Mouse (Mus musculus) midbrain, postnatal 0 days (tissue): ENCODE measurements around the gene Fam199x. TPM values are rescaled to one million over a fixed set of nuclear protein-coding genes. Genes with fewer than 3 reads are reported as not detected.
A peak's percentile ranks its signal among the peaks of the same experiment; 100 is the strongest.

Experiments used
- ATAC-seq: fragments of 200-750 bp; cut with Nextera tagmentation; 2 replicates; pipeline ENCODE4 v1.8.0; 2017; ENCODE audit warnings: moderate number of reproducible peaks, mild to moderate bottlenecking, moderate TSS enrichment, moderate library complexity; ENCODE audit not compliant: low FRiP score
- DNase-seq: peaks from one replicate; pipeline ENCODE4 v3.0.0-alpha.2; 2015; ENCODE audit warnings: low spot score
- H3K27ac ChIP-seq: fragments of 300-500 bp; sonication (generic); 2 replicates; pipeline ENCODE4 v1.5.1; 2014; ENCODE audit warnings: low read depth, mild to moderate bottlenecking, low read length, mixed read lengths
- H3K27me3 ChIP-seq: fragments of 300-500 bp; sonication (generic); 2 replicates; pipeline ENCODE4 v1.6.1; 2014; ENCODE audit warnings: low read length, control low read depth, mixed read lengths; ENCODE audit not compliant: insufficient read depth
- H3K36me3 ChIP-seq: fragments of 300-500 bp; sonication (generic); 2 replicates; pipeline ENCODE4 v1.6.1; 2014; ENCODE audit warnings: low read length, control low read depth, mixed read lengths; ENCODE audit not compliant: insufficient read depth
- H3K4me1 ChIP-seq: fragments of 300-500 bp; sonication (generic); 2 replicates; pipeline ENCODE4 v1.6.1; 2014; ENCODE audit warnings: mild to moderate bottlenecking, control low read depth, antibody characterized with exemption, low read length, mixed read lengths; ENCODE audit not compliant: insufficient read depth
- H3K4me2 ChIP-seq: fragments of 300-500 bp; sonication (generic); 2 replicates; pipeline ENCODE4 v1.6.1; 2014; ENCODE audit warnings: low read depth, mild to moderate bottlenecking, low read length, mixed read lengths; ENCODE audit not compliant: poor library complexity, severe bottlenecking
- H3K4me3 ChIP-seq: fragments of 300-500 bp; sonication (generic); 2 replicates; pipeline ENCODE4 v1.5.1; 2014; ENCODE audit warnings: low read depth, mild to moderate bottlenecking, low read length, moderate library complexity
- H3K9ac ChIP-seq: fragments of 300-500 bp; sonication (generic); replicated peaks from 2 replicates; pipeline ENCODE4 v1.6.1; 2014; ENCODE audit warnings: mild to moderate bottlenecking, low read length, moderate library complexity, mixed read lengths; ENCODE audit not compliant: poor library complexity, severe bottlenecking
- H3K9me3 ChIP-seq: fragments of 300-500 bp; sonication (generic); 2 replicates; pipeline ENCODE4 v1.6.1; 2016; ENCODE audit warnings: low read length, control low read depth
- CTCF ChIP-seq: IDR thresholded peaks from 2 replicates; pipeline ENCODE4 v1.5.1; 2016; ENCODE audit warnings: antibody characterized with exemption, mild to moderate bottlenecking
- WGBS: fragments of 180-500 bp; shearing (Covaris S2); extraction: QIAGEN DNeasy Blood & Tissue Kit; methylation state at CpG from one replicate; pipeline ENCODE4 v1.1.7; 2014; 5-methylcytosine and 5-hydroxymethylcytosine counted together
- polyA plus RNA-seq: library from polyadenylated mRNA; unstranded; fragments of >200 nt; fragmentation: Nextera tagmentation; extraction: Ambion mirVana; gene quantifications from 2 replicates; pipeline ENCODE4 v1.2.1, GENCODE M21; 2015
- total RNA-seq: library from RNA; depleted of rRNA; stranded (reverse); fragments of >200 nt; gene quantifications from 2 replicates; pipeline ENCODE4 v1.2.3, GENCODE M21; 2014; rRNA removed

Gene Fam199x
- total and polyA plus RNA-seq, 2 experiments from 2014 or later, result 8.8 to 14.8 TPM

DNA sequence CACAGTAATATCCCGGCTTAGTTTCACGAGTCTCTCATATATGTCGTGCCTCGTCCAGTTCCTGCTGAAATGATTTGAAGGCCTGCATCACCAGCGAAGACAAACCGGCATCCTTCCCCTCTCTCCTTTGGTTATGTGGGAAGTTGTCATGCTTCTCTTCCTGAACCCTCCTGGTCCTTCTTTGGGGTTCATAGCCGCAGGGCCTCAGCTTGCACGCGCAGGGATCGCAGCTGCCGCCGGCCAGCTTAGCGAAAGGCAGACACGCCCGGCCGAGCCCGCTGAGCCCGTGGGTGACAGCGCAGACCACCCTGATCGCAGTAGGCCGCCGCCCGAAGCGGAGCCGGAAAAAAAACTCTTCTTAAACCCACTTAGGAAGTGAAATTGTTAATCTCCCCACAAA, 55.1 kb downstream of the Fam199x start:
- Histone ChIP-seq H3K36me3 (no peaks in the 10 kb centered on the region), H3K9ac (no peak overlapping the region), H3K9me3 (no peaks in the 10 kb centered on the region), H3K27ac (no peak overlapping the region), H3K4me3 (no peak overlapping the region), H3K27me3 (peaks cover 17% of the 10 kb centered on the region), H3K4me2 (no peak overlapping the region), H3K4me1 (no peaks in the 10 kb centered on the region)
- 25% methylated on average over 25 of the region's 25 CpGs for whole genome bisulfite sequencing
- ATAC-seq (no peak), DNase-seq (no peak)
- TF ChIP-seq CTCF, result no peak

DNA sequence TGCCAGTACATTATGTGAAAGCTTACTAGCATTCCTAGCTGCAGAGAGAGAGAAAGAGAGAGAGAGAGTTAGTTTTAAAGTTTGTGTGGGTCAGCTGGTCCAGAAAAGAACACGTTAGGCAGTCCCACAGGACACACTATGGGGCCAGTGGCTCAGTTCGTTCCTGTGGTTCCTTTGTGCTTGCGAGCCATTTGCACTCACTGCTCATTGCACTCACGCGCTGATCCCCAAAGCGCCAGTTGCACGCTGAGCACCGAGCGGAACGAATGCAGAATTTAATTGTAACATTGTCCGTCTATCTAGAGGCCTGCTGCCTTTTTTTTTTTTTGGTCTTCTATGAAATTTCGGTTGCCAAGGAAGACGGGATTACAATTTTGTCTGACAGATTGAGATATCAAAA, 57.1 kb downstream of the Fam199x start:
- Histone ChIP-seq H3K4me1 (no peaks in the 10 kb centered on the region), H3K4me2 (no peak overlapping the region), H3K9ac (no peak overlapping the region), H3K9me3 (no peaks in the 10 kb centered on the region), H3K36me3 (no peaks in the 10 kb centered on the region), H3K27ac (no peak overlapping the region), H3K27me3 (peaks cover 17% of the 10 kb centered on the region), H3K4me3 (no peak overlapping the region)
- DNase-seq (no peak), ATAC-seq (no peak)
- 20% methylated on average over 12 of the region's 13 CpGs for WGBS
- no peak for TF ChIP-seq CTCF

DNA sequence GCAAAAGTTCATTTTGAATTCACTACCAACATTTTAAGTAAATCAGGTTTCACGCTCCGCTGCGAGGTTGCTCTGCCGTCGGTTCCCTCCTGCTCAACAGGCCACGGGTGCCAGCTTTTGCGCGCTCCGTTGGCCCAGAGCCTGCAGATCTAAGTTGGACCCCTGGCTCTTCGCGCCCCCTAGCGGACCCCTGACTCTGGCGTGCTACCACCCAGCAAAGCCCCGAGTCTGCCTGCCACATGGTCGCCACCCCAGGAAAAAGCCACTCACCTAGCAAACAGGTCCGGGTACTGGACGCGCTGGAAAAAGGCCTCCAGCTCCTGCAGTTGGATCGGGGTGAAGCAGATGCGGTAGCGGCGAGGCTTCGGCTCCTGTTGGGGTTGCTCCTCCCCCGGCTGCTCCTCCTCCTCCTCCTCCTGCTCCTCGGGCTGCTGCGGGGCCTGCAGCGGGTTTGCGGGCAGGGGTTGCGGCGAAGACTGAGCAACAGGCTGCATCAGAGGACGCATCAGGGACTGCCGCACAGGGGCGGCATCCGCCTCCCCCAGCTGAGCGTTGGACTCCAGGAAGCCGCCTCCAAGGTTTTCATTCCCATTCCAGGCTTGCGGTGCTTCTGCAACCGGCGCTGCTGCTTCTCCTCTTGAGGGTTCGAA, 68.8 kb downstream of the Fam199x start:
- Histone ChIP-seq H3K27ac (no peak overlapping the region), H3K36me3 (no peaks in the 10 kb centered on the region), H3K4me2 (no peak overlapping the region), H3K9ac (no peak overlapping the region), H3K27me3 (peaks cover 19% of the 10 kb centered on the region), H3K4me3 (no peak overlapping the region), H3K4me1 (no peaks in the 10 kb centered on the region), H3K9me3 (no peaks in the 10 kb centered on the region)
- ATAC-seq (no peak; the same call in 1 of the 2 replicates), DNase-seq (peak; percentile 25)
- WGBS, result 21% methylated on average over 32 of the region's 40 CpGs
- peak; percentile 38; the same call in 1 of the 2 replicates for TF ChIP-seq CTCF

DNA sequence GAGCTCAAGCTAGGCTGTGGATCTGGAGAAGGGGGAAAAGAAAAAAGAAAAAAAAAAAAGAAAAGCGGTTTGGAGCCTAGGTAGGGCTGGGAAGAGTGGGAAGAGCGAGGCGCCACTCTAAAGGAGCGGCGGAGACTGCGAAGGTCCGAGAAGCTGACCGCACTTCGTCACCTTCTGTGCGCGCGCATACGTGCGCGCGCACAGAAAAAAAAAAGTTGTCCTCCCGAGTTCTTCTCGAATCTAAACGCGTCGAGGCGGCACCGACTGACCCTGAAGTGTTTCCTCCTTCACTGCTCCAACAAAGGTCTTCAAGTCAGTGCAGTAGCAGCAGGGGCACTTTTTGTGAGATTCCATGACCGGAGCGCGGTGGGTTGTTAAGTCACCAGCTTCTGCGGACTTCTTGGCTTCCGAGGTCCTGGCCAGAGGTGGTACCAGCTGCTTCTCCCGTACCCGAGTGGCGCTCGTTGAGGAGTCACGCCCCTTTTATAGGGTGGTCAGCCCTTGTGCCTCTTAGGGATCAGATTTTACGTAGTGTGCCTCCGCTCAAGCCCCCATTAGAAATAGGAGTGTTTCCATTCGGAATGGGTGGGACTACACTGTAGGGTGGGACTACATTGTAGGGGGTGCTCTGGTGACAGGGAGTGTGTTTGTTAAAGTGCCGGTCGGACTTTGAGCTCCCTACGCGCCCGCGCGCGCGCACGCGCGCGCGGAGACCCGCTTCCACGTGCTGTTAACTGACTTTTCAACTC, 70.5 kb downstream of the Fam199x start:
- Histone ChIP-seq H3K4me2 (no peak overlapping the region), H3K4me1 (no peaks in the 10 kb centered on the region), H3K4me3 (no peak overlapping the region), H3K9me3 (no peaks in the 10 kb centered on the region), H3K27me3 (peaks cover 15% of the 10 kb centered on the region), H3K9ac (no peak overlapping the region), H3K36me3 (no peaks in the 10 kb centered on the region), H3K27ac (no peak overlapping the region)
- ATAC-seq (no peak), DNase-seq (no peak)
- 28% methylated on average over 50 of the region's 52 CpGs for WGBS
- no peak for TF ChIP-seq CTCF

DNA sequence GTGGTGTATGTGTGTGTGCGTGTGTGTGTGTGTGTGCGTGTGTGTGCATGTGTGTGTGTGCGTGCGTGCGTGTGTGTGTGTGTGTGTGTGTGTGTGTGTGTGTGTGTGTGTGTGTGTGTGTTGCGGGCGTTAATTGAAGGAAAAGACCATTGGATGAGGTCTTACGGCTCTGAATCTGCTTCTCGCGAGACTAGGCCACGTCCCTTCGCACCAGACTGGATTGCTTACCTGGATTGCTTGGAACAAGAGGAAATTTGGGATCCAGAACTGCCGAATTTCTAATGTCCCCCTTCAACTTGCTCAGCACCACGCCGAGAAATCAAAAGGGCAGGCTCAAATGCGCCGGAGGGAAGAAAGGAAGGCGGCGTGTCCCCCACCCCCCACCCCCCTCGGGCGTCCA, 72.3 kb downstream of the Fam199x start, which contains the start of gene Esx1:
Gene Esx1 (minus strand): TSS at position 366 of the 400 bp plus-strand sequence.
- H3K36me3 ChIP-seq, result no peaks in the 10 kb centered on the region
- H3K4me1 ChIP-seq, result no peaks in the 10 kb centered on the region
- WGBS, result 27% methylated on average over 19 of the region's 21 CpGs
- no peak within 1 kb of the TSS for H3K9ac ChIP-seq
- no peak within 1 kb of the TSS for H3K27ac ChIP-seq
- no peak within 1 kb of the TSS for H3K4me2 ChIP-seq
- H3K27me3 ChIP-seq, result peaks cover 14% of the 10 kb centered on the region
- TF ChIP-seq CTCF, result no peak
- ATAC-seq (no peak), DNase-seq (no peak)
- H3K4me3 ChIP-seq, result no peak within 1 kb of the TSS
- H3K9me3 ChIP-seq, result no peaks in the 10 kb centered on the region

DNA sequence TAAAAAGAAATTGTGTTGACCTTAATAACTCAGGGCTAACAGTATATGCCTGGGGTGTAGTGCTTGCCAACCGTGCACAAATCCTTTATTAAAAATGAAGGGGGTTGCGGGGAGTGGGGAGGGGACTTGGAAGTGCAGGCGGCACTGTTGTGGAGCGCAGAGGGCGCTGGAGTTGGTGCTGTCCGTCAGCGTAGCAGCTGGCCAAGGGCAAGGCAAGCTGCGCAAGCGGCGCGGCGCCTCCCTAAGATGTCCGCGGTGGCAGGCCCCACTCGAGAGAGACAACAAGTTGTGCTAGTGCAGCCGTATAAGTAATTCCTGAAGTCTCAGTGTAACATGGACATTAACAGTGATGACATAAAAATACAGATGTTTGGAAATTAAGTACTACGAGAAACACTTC, 78.1 kb downstream of the Fam199x start:
- H3K36me3 ChIP-seq, result no peaks in the 10 kb centered on the region
- 20% methylated on average over 17 of the region's 17 CpGs for WGBS
- H3K27me3 ChIP-seq, result peaks cover 15% of the 10 kb centered on the region; the same call in 1 of the 2 replicates
- no peak for TF ChIP-seq CTCF
- no peak for DNase-seq
- ATAC-seq, result no peak
- H3K4me1 ChIP-seq, result no peaks in the 10 kb centered on the region
- H3K4me2 ChIP-seq, result no peak overlapping the region
- H3K9ac ChIP-seq, result no peak overlapping the region
- H3K4me3 ChIP-seq, result no peak overlapping the region
- H3K9me3 ChIP-seq, result no peaks in the 10 kb centered on the region
- H3K27ac ChIP-seq, result no peak overlapping the region

Other genes starting within 250 kb of the Fam199x start
- gene Plp1, start 226.9 kb upstream of the Fam199x start, total RNA-seq, result 17.7 and 23.3 TPM in 2 replicates
- 10.2 and 13.5 TPM in 2 replicates for gene Plp1, start 226.9 kb upstream of the Fam199x start, polyA plus RNA-seq
- 31.7 and 31.8 TPM in 2 replicates for gene Rab9b, start 180.8 kb upstream of the Fam199x start, total RNA-seq
- gene Rab9b, start 180.8 kb upstream of the Fam199x start, polyA plus RNA-seq, result 17.1 and 22.3 TPM in 2 replicates
- gene H2bfm, start 122.3 kb upstream of the Fam199x start, total RNA-seq, result not detected in 2 replicates
- not detected in 2 replicates for gene H2bfm, start 122.3 kb upstream of the Fam199x start, polyA plus RNA-seq
- 32.3 and 59.5 TPM in 2 replicates for gene Tmsb15b2, start 74.1 kb upstream of the Fam199x start, total RNA-seq
- 69.2 and 73.2 TPM in 2 replicates for gene Tmsb15b2, start 74.1 kb upstream of the Fam199x start, polyA plus RNA-seq
- gene Tmsb15l, start 72.7 kb upstream of the Fam199x start, total RNA-seq, result 1.9 and 7.9 TPM in 2 replicates
- 7.5 and 9.5 TPM in 2 replicates for gene Tmsb15l, start 72.7 kb upstream of the Fam199x start, polyA plus RNA-seq
- gene Tmsb15b1, start 72.7 kb upstream of the Fam199x start, total RNA-seq, result 3.0 and 5.8 TPM in 2 replicates
- gene Tmsb15b1, start 72.7 kb upstream of the Fam199x start, polyA plus RNA-seq, result 34.5 and 41.2 TPM in 2 replicates
- gene Zcchc18, start 56.4 kb upstream of the Fam199x start, total RNA-seq, result 196 and 224 TPM in 2 replicates
- 602 and 631 TPM in 2 replicates for gene Zcchc18, start 56.4 kb upstream of the Fam199x start, polyA plus RNA-seq
- 17.6 and 20.6 TPM in 2 replicates for gene Slc25a53, start 11.3 kb upstream of the Fam199x start, total RNA-seq
- gene Slc25a53, start 11.3 kb upstream of the Fam199x start, polyA plus RNA-seq, result 11.1 and 12.6 TPM in 2 replicates
- gene Esx1, start 72.5 kb downstream of the Fam199x start, total RNA-seq, result not detected in 2 replicates
- not detected in 2 replicates for gene Esx1, start 72.5 kb downstream of the Fam199x start, polyA plus RNA-seq